Mouse (Mus musculus) thymus, adult 2 months (tissue): Measurements from ENCODE around the gene Gramd2. TPM values are rescaled to one million over a fixed set of nuclear protein-coding genes. Genes with fewer than 3 reads are reported as not detected.

ENCODE experiments used
- DNase-seq: peaks from one replicate; pipeline ENCODE4 v3.0.0; 2021
- H3K27ac ChIP-seq: fragments of 200-500 bp; 2 replicates; pipeline ENCODE4 v1.5.1; 2012; ENCODE audit warnings: low read length, control low read depth; ENCODE audit not compliant: control insufficient read depth, insufficient read depth
- H3K27me3 ChIP-seq: fragments of 200-500 bp; 2 replicates; pipeline ENCODE4 v1.6.1; 2012; ENCODE audit warnings: mild to moderate bottlenecking, low read length, moderate library complexity, mixed read lengths; ENCODE audit not compliant: control insufficient read depth, insufficient read depth
- H3K36me3 ChIP-seq: fragments of 200-500 bp; 2 replicates; pipeline ENCODE4 v1.6.1; 2012; ENCODE audit warnings: mild to moderate bottlenecking, low read length, moderate library complexity; ENCODE audit not compliant: control insufficient read depth, insufficient read depth
- H3K4me1 ChIP-seq: fragments of 200-500 bp; replicated peaks from 2 replicates; pipeline ENCODE4 v1.6.1; 2012; ENCODE audit warnings: low read length; ENCODE audit not compliant: control insufficient read depth, insufficient read depth
- H3K4me3 ChIP-seq: fragments of 200-500 bp; 2 replicates; pipeline ENCODE4 v1.5.1; 2012; ENCODE audit warnings: mild to moderate bottlenecking, low read length, control low read depth, moderate library complexity; ENCODE audit not compliant: control insufficient read depth, insufficient read depth
- CTCF ChIP-seq: fragments of 200-500 bp; IDR thresholded peaks from 2 replicates; pipeline ENCODE4 v1.5.1; 2012; ENCODE audit warnings: mild to moderate bottlenecking, control low read depth, low read length, moderate library complexity, borderline replicate concordance; ENCODE audit not compliant: control insufficient read depth, poor library complexity, insufficient read depth; ENCODE audit errors: extremely low read depth
- POLR2A ChIP-seq: fragments of 200-500 bp; IDR thresholded peaks from 2 replicates; pipeline ENCODE4 v1.6.1; 2012; ENCODE audit warnings: mild to moderate bottlenecking, low read length, control low read depth, moderate library complexity; ENCODE audit not compliant: control insufficient read depth, poor library complexity, insufficient read depth; ENCODE audit errors: extremely low read depth
- WGBS: fragments of 180-500 bp; shearing (Covaris S2); methylation state at CpG from one replicate; pipeline ENCODE4 v1.1.7; 2018; 5-methylcytosine and 5-hydroxymethylcytosine counted together
- polyA plus RNA-seq: library from polyadenylated mRNA; depleted of rRNA; stranded (reverse); fragments of >200 nt; gene quantifications from 2 replicates; pipeline ENCODE4 v1.2.3, GENCODE M21; 2012

Gene Gramd2
- polyA plus RNA-seq, 1 experiment: 1.00 TPM

- Histone ChIP-seq H3K27ac (peak within 1 kb of the TSS; percentile 63), H3K4me1 (peaks cover 14% of the 10 kb centered on the region), H3K4me3 (peak within 1 kb of the TSS; percentile 65), H3K27me3 (no peaks in the 10 kb centered on the region), H3K36me3 (0 out of 2 replicates have a peak, but pooled peaks cover 2% of the 10 kb centered on the region)
- TF ChIP-seq POLR2A (peak; percentile 85), CTCF (peak; percentile 37; the same call in 1 of the 2 replicates)
- DNase-seq: peak; percentile 96
- under 1% methylated on average over 46 of the region's 46 CpGs for WGBS
Measured at GRCm38 (mm10) chr9:59655958-59656634, 23.8 kb upstream of the Gramd2 start, which contains the start of gene Pkm. Gene Pkm, plus strand, starts transcription at chr9:59656368.

GRCm38 (mm10) chr9:59656635-59657617 lies 23.0 kb upstream of the Gramd2 start:
- DNase-seq: peak; percentile 80
- TF ChIP-seq POLR2A (no peak), CTCF (peak; percentile 42; the same call in 1 of the 2 replicates)
- under 1% methylated on average over 64 of the region's 65 CpGs for WGBS

GRCm38 (mm10) chr9:59658146-59658545 lies 21.8 kb upstream of the Gramd2 start:
- 34% methylated on average over 4 of the region's 4 CpGs for WGBS
- Histone ChIP-seq H3K27me3 (no peaks in the 10 kb centered on the region), H3K4me1 (peaks cover 19% of the 10 kb centered on the region), H3K27ac (no peak overlapping the region), H3K36me3 (no peaks in the 10 kb centered on the region), H3K4me3 (no peak overlapping the region)
- no peak for DNase-seq
- TF ChIP-seq POLR2A (no peak), CTCF (no peak)

More at GRCm38 (mm10) chr9:59656635-59657617, 23.0 kb upstream of the Gramd2 start:
- no peaks in the 10 kb centered on the region for H3K27me3 ChIP-seq
- H3K4me1 ChIP-seq: peaks cover 19% of the 10 kb centered on the region
- H3K36me3 ChIP-seq: no peaks in the 10 kb centered on the region
- peak overlapping the region; percentile 48 for H3K27ac ChIP-seq
- peak overlapping the region; percentile 65 for H3K4me3 ChIP-seq

GRCm38 (mm10) chr9:59659036-59660026 lies 20.6 kb upstream of the Gramd2 start:
- Histone ChIP-seq H3K4me3 (no peak overlapping the region), H3K27ac (no peak overlapping the region), H3K27me3 (no peaks in the 10 kb centered on the region), H3K4me1 (peaks cover 19% of the 10 kb centered on the region), H3K36me3 (no peaks in the 10 kb centered on the region)
- TF ChIP-seq POLR2A (no peak), CTCF (peak; percentile 84; the same call in 1 of the 2 replicates)
- WGBS: 35% methylated on average over 14 of the region's 14 CpGs
- peak; percentile 89 for DNase-seq

GRCm38 (mm10) chr9:59660421-59660820 lies 19.5 kb upstream of the Gramd2 start:
- H3K4me1 ChIP-seq: peaks cover 19% of the 10 kb centered on the region

More at GRCm38 (mm10) chr9:59660421-59660820, 19.5 kb upstream of the Gramd2 start:
- 39% methylated on average over 10 of the region's 10 CpGs for WGBS
- no peaks in the 10 kb centered on the region for H3K27me3 ChIP-seq
- no peak overlapping the region for H3K27ac ChIP-seq
- no peak for TF ChIP-seq CTCF
- TF ChIP-seq POLR2A: no peak
- no peak for DNase-seq
- H3K36me3 ChIP-seq: peaks cover 3% of the 10 kb centered on the region
- H3K4me3 ChIP-seq: no peak overlapping the region
